Mouse (Mus musculus): ENCODE measurements around the gene Mmd2. TPM values are rescaled to one million over a fixed set of nuclear protein-coding genes. Genes with fewer than 3 reads are reported as not detected.

Mmd2 gene
- polyA plus RNA-seq, 1 experiment, result not detected

DNA sequence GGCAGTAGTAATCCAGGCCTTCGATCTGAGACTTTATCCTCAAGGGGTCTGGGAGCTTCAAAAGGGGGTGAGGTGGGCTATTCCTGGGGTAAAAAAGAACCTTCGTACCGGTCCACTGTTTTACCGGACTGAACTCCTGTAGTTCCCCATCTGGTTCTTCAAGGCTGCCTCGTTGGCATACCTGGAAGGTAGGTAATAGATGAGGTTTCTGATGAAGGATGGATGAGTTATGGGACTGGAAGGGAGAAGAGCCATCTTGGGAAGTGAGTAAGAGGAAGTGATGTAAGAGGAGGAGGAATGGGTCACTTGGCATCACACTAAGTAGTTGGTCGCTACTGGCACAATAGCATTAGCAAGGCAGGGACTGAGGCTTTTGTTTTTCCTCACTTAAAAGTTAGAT, 21.6 kb upstream of the Mmd2 start:
- Histone ChIP-seq H3K4me3 (ENCODE audit: insufficient read depth, low read length) (peak overlapping the region; percentile 75), H3K27ac (ENCODE audit: insufficient read depth, low read depth, low read length) (no peak overlapping the region; the same call in 1 of the 2 replicates), H3K4me1 (ENCODE audit: control insufficient read depth, insufficient read depth, low read length) (peaks cover 12% of the 10 kb centered on the region)
- TF ChIP-seq POLR2A (IDR thresholded peaks at IDR 0.05; ENCODE audit: borderline replicate concordance, low read depth, low read length) (no peak), CTCF (IDR thresholded peaks at IDR 0.05; ENCODE audit: low read depth, low read length) (no peak)

GRCm38 (mm10) chr5:142629663-142630025, 21.0 kb upstream of the Mmd2 start:
- Histone ChIP-seq H3K4me3 (ENCODE audit: insufficient read depth, low read length) (peak overlapping the region; percentile 75), H3K27ac (ENCODE audit: insufficient read depth, low read depth, low read length) (peak overlapping the region; percentile 13; the same call in 1 of the 2 replicates), H3K4me1 (ENCODE audit: control insufficient read depth, insufficient read depth, low read length) (peaks cover 12% of the 10 kb centered on the region)
- no peak for TF ChIP-seq POLR2A (IDR thresholded peaks at IDR 0.05; ENCODE audit: borderline replicate concordance, low read depth, low read length)
- TF ChIP-seq CTCF (IDR thresholded peaks at IDR 0.05; ENCODE audit: low read depth, low read length), result no peak

DNA sequence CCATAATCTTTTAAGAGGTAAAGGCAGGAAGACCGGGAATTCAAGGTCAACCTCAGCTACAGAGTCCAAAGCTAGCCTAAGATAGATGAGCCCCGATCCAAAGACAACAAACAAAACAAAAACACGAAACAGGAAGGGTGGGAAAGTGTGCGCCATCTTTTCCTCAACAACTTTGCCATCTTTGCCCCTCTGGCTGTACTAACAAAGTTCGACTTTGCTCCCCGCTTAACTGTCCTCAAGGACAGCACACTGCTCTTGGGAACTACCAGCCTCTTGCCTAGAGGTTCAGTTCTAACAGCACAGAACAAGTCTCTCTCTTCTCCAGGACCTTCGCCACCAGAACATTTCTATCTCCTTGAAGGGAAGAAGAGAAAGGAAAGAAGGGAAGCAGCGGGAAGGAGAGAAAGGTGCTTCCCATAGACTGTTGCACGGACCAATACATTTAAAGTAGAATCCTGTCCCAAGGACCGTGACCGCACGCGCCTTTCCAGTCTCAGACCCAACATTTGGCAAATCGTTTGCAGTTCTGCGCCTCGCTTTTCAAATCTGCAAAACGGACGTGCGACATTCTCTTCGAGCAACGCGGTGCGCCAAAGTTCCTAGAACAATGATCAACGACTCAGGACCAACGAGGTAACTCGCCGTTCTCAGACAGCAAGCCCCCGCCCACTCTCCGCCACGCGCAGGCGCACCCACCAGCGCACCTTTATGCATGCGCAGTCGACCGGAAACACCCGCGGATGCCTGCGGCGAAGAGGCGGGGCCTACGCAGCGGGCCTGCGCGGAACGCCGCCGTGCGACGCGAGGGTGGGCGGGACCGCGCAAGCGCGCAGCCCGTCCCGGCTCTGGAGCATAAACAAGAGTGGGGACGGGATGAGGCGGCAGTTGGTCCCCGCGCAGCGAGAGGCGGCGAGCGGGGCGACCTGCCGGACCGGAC, 20.4 kb upstream of the Mmd2 start:
- H3K4me1 ChIP-seq (ENCODE audit: control insufficient read depth, insufficient read depth, low read length), result peaks cover 12% of the 10 kb centered on the region
- no peak for TF ChIP-seq CTCF (IDR thresholded peaks at IDR 0.05; ENCODE audit: low read depth, low read length)
- no peak; the same call in 1 of the 2 replicates for TF ChIP-seq POLR2A (IDR thresholded peaks at IDR 0.05; ENCODE audit: borderline replicate concordance, low read depth, low read length)
- peak overlapping the region; percentile 46 for H3K27ac ChIP-seq (ENCODE audit: insufficient read depth, low read depth, low read length)
- H3K4me3 ChIP-seq (ENCODE audit: insufficient read depth, low read length), result peak overlapping the region; percentile 75

DNA sequence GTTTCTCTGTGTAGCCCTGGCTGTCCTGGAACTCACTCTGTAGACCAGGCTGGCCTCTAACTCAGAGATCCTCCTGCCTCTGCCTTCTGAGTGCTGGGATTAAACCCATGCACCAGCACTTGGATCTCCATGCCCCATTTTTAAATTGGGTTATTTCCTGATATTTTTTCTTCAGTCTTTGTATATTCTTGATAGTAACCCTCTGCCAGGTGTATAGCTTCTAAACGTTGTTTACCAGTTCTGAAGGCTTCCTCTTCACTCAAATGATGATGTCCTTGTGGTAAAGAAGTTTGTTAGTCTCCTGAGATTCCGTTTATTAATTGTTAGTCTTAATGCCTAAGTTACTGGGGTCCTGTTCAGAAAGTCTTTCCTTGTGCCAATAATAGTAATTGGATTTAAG, 18.8 kb upstream of the Mmd2 start, which contains the start of gene Wipi2:
Gene Wipi2 (plus strand): TSS at position 301 of the 400 bp plus-strand sequence.
- H3K4me1 ChIP-seq (ENCODE audit: control insufficient read depth, insufficient read depth, low read length), result peaks cover 10% of the 10 kb centered on the region
- peak within 1 kb of the TSS; percentile 75 for H3K4me3 ChIP-seq (ENCODE audit: insufficient read depth, low read length)
- TF ChIP-seq POLR2A (IDR thresholded peaks at IDR 0.05; ENCODE audit: borderline replicate concordance, low read depth, low read length) (no peak), CTCF (IDR thresholded peaks at IDR 0.05; ENCODE audit: low read depth, low read length) (no peak)
- no peak within 1 kb of the TSS for H3K27ac ChIP-seq (ENCODE audit: insufficient read depth, low read depth, low read length)

DNA sequence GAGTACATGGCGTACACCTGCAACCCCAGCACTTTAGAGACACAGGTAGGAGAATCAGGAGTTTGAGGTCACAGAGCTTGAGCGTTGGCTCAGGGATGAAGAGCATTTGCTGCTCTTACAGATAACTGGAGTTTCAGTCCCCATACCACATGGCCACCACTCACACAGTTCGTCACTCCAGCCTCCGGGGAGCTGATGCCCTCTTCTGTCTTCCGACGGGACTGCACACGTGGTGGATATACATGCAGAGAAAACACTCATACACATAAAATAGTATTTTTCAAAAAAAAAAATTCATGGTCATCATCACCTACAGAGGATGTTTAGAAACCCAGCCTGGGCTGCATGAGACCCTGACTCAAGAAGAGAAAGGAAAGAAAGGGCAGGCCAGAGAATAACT, 14.5 kb upstream of the Mmd2 start:
- H3K4me3 ChIP-seq (ENCODE audit: insufficient read depth, low read length), result no peak overlapping the region
- H3K27ac ChIP-seq (ENCODE audit: insufficient read depth, low read depth, low read length), result no peak overlapping the region
- no peaks in the 10 kb centered on the region for H3K4me1 ChIP-seq (ENCODE audit: control insufficient read depth, insufficient read depth, low read length)
- TF ChIP-seq CTCF (IDR thresholded peaks at IDR 0.05; ENCODE audit: low read depth, low read length) (no peak), POLR2A (IDR thresholded peaks at IDR 0.05; ENCODE audit: borderline replicate concordance, low read depth, low read length) (no peak)

GRCm38 (mm10) chr5:142622134-142622533, 13.5 kb upstream of the Mmd2 start:
- TF ChIP-seq POLR2A (IDR thresholded peaks at IDR 0.05; ENCODE audit: borderline replicate concordance, low read depth, low read length) (no peak), CTCF (IDR thresholded peaks at IDR 0.05; ENCODE audit: low read depth, low read length) (no peak)
- H3K27ac ChIP-seq (ENCODE audit: insufficient read depth, low read depth, low read length), result no peak overlapping the region

GRCm38 (mm10) chr5:142621421-142621820, 12.8 kb upstream of the Mmd2 start:
- Histone ChIP-seq H3K4me3 (ENCODE audit: insufficient read depth, low read length) (no peak overlapping the region), H3K27ac (ENCODE audit: insufficient read depth, low read depth, low read length) (no peak overlapping the region), H3K4me1 (ENCODE audit: control insufficient read depth, insufficient read depth, low read length) (no peaks in the 10 kb centered on the region)
- TF ChIP-seq POLR2A (IDR thresholded peaks at IDR 0.05; ENCODE audit: borderline replicate concordance, low read depth, low read length), result no peak
- TF ChIP-seq CTCF (IDR thresholded peaks at IDR 0.05; ENCODE audit: low read depth, low read length), result no peak

More at GRCm38 (mm10) chr5:142622134-142622533, 13.5 kb upstream of the Mmd2 start:
- Histone ChIP-seq H3K4me3 (ENCODE audit: insufficient read depth, low read length) (no peak overlapping the region), H3K4me1 (ENCODE audit: control insufficient read depth, insufficient read depth, low read length) (no peaks in the 10 kb centered on the region)

DNA sequence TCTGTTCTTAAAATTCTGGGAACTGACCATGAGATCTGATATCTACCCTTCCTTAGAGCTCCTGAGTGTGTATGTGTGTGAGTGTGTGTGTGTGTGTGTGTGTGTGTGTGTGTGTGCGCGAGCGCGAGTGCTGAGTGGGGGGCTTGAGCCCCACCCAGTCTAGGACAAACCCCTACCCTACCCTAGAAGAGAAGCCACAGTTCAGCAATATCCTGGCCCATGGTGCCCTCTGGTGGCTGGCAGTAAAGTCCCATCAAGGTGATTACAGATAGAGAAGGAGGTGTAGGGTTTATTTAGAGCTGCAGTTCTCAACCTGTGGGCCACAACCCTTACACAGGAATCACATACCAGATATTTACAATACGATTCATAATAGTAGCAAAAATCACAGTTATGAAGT, 11.3 kb upstream of the Mmd2 start:
- no peak for TF ChIP-seq POLR2A (IDR thresholded peaks at IDR 0.05; ENCODE audit: borderline replicate concordance, low read depth, low read length)
- peak; percentile 55 for TF ChIP-seq CTCF (IDR thresholded peaks at IDR 0.05; ENCODE audit: low read depth, low read length)
- no peak overlapping the region for H3K4me3 ChIP-seq (ENCODE audit: insufficient read depth, low read length)
- H3K4me1 ChIP-seq (ENCODE audit: control insufficient read depth, insufficient read depth, low read length), result no peaks in the 10 kb centered on the region
- H3K27ac ChIP-seq (ENCODE audit: insufficient read depth, low read depth, low read length), result no peak overlapping the region

DNA sequence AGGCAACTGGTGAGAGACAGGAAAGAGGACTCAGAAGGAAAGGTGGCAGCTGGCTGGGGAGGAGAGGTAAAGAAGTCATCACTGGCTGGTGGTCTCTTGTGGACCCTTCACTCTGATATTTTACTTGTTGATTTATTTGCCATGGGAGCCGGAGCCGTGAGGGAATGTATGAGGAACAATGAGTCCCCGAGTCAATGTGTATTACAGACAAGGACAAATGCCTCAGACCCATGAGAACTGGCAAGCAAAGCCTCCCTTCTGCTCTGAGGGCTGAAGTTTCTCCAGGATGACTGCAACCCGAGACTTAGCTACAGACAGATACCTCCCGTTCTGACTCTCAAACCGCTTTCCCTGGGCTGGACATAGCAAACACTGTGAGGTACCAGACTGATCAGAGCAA, 7.7 kb upstream of the Mmd2 start:
- no peak overlapping the region for H3K27ac ChIP-seq (ENCODE audit: insufficient read depth, low read depth, low read length)
- no peak overlapping the region for H3K4me3 ChIP-seq (ENCODE audit: insufficient read depth, low read length)
- TF ChIP-seq POLR2A (IDR thresholded peaks at IDR 0.05; ENCODE audit: borderline replicate concordance, low read depth, low read length) (no peak), CTCF (IDR thresholded peaks at IDR 0.05; ENCODE audit: low read depth, low read length) (no peak)
- no peaks in the 10 kb centered on the region for H3K4me1 ChIP-seq (ENCODE audit: control insufficient read depth, insufficient read depth, low read length)

GRCm38 (mm10) chr5:142615638-142616037, 7.0 kb upstream of the Mmd2 start:
- Histone ChIP-seq H3K4me3 (ENCODE audit: insufficient read depth, low read length) (no peak overlapping the region), H3K27ac (ENCODE audit: insufficient read depth, low read depth, low read length) (no peak overlapping the region), H3K4me1 (ENCODE audit: control insufficient read depth, insufficient read depth, low read length) (no peaks in the 10 kb centered on the region)
- TF ChIP-seq POLR2A (IDR thresholded peaks at IDR 0.05; ENCODE audit: borderline replicate concordance, low read depth, low read length) (no peak), CTCF (IDR thresholded peaks at IDR 0.05; ENCODE audit: low read depth, low read length) (no peak)

Data from bone marrow macrophage, adult 2 months (primary cell).